Mouse (Mus musculus) Patski (cell line): ENCODE data around the gene Spon1. TPM values are rescaled to one million over a fixed set of nuclear protein-coding genes. Genes with fewer than 3 reads are reported as not detected.

Source experiments
- ATAC-seq: fragments of 100-300 bp; one replicate; pipeline ENCODE4 v1.8.0; 2021
- CTCF ChIA-PET: fragments of 350-600 bp; sonication (Branson Sonifier 250); formaldehyde crosslinking; loops from one replicate; lab custom pipeline; 2022; ENCODE audit warnings: inconsistent platforms; lab: Charles Lee
- POLR2A ChIA-PET: fragments of 350-600 bp; sonication (Branson Sonifier 250); formaldehyde crosslinking; loops from one replicate; lab custom pipeline; 2022; ENCODE audit warnings: antibody characterized with exemption, inconsistent platforms; lab: Charles Lee
- DNase-seq: peaks from one replicate; pipeline ENCODE4 v3.0.0-alpha.2; 2011; ENCODE audit warnings: low read depth, low spot score
- H3K27me3 ChIP-seq: fragments of 371-371 bp; one replicate; pipeline ENCODE4 v1.5.1; 2021
- CTCF ChIP-seq: fragments of 100-300 bp; IDR thresholded peaks from one replicate; pipeline ENCODE4 v1.5.1; 2021
- in situ Hi-C: fragments of 300-500 bp; cut with MboI; formaldehyde crosslinking; loops from 3 replicates; pipeline ENCODE4 v1.11.1; 2018; ENCODE audit warnings: low pct_unique_long_range_greater_than_20kb, mixed read lengths
- polyA plus RNA-seq: library from polyadenylated mRNA; unstranded; gene quantifications from one replicate; pipeline ENCODE4 v1.2.3, GENCODE M21; 2021

Gene Spon1
- polyA plus RNA-seq, 1 experiment from 2014 or later: 0.33 TPM

GRCm38 (mm10) chr7:113986406-113987134, 220.8 kb downstream of the Spon1 start:
- no peak for TF ChIP-seq CTCF
- ChIA-PET CTCF (interaction anchor here (0.9 to 1.7 kb wide), 2 partner anchors 10 to 17 kb away, joined by 3 to 5 read pairs; no protein-coding TSS in a partner anchor), POLR2A (no interaction called here)
- H3K27me3 ChIP-seq: no peaks in the 10 kb centered on the region
- DNase-seq: no peak
- in situ Hi-C loops: no loop called here
- ATAC-seq: no peak

GRCm38 (mm10) chr7:113988156-113988555, 222.4 kb downstream of the Spon1 start:
- CTCF ChIA-PET: no interaction called here
- POLR2A ChIA-PET: no interaction called here

GRCm38 (mm10) chr7:113997675-113998354, 232.0 kb downstream of the Spon1 start:
- no peak for ATAC-seq
- ChIA-PET CTCF (interaction anchor here (1.0 to 2.0 kb wide), 2 partner anchors 12 to 403 kb away, joined by 3 to 5 read pairs; no protein-coding TSS in a partner anchor), POLR2A (no interaction called here)
- no peak for DNase-seq
- in situ Hi-C loops: no loop called here
- TF ChIP-seq CTCF: no peak
- H3K27me3 ChIP-seq: peaks cover 15% of the 10 kb centered on the region

More at GRCm38 (mm10) chr7:113988156-113988555, 222.4 kb downstream of the Spon1 start:
- ATAC-seq: no peak
- DNase-seq: no peak
- no peaks in the 10 kb centered on the region for H3K27me3 ChIP-seq
- no peak for TF ChIP-seq CTCF
- in situ Hi-C loops: no loop called here

GRCm38 (mm10) chr7:114004171-114004570, 238.4 kb downstream of the Spon1 start:
- in situ Hi-C loops: no loop called here
- DNase-seq (no peak), ATAC-seq (no peak)
- TF ChIP-seq CTCF: no peak
- CTCF ChIA-PET: interaction anchor here (1.7 kb wide), 1 partner anchor 13 kb away, joined by 6 read pairs; no protein-coding TSS in a partner anchor
- no peaks in the 10 kb centered on the region for H3K27me3 ChIP-seq
- POLR2A ChIA-PET: no interaction called here

- no peaks in the 10 kb centered on the region for H3K27me3 ChIP-seq
- ATAC-seq: no peak
- CTCF ChIA-PET: interaction anchor here (1.0 to 1.7 kb wide), 2 partner anchors 11 to 14 kb away, joined by 3 to 6 read pairs; no protein-coding TSS in a partner anchor
- in situ Hi-C loops: no loop called here
- POLR2A ChIA-PET: interaction anchor here (0.5 kb wide), 1 partner anchor 148 kb away, joined by 3 read pairs; no protein-coding TSS in a partner anchor
- TF ChIP-seq CTCF: no peak
- DNase-seq: no peak
These were observed 239.7 kb downstream of the Spon1 start for GRCm38 (mm10) chr7:114005499-114005898.

- POLR2A ChIA-PET: no interaction called here
- DNase-seq: no peak
- no peak for ATAC-seq
- CTCF ChIA-PET: interaction anchor here (0.9 kb wide), 1 partner anchor 10 kb away, joined by 3 read pairs; no protein-coding TSS in a partner anchor
- TF ChIP-seq CTCF: no peak
- H3K27me3 ChIP-seq: no peaks in the 10 kb centered on the region
- in situ Hi-C loops: no loop called here
These were observed 240.7 kb downstream of the Spon1 start for GRCm38 (mm10) chr7:114006456-114006855.

- POLR2A ChIA-PET: no interaction called here
- peak; percentile 50 for TF ChIP-seq CTCF
- ATAC-seq (no peak), DNase-seq (no peak)
- CTCF ChIA-PET: interaction anchor here (0.6 to 1.5 kb wide), 4 partner anchors 9 to 249 kb away, joined by 3 to 7 read pairs (median 4); no protein-coding TSS in a partner anchor
- no peaks in the 10 kb centered on the region for H3K27me3 ChIP-seq
- in situ Hi-C loops: no loop called here
These were observed 241.8 kb downstream of the Spon1 start for GRCm38 (mm10) chr7:114007565-114007964.

GRCm38 (mm10) chr7:114011726-114012443, 246.1 kb downstream of the Spon1 start:
- ChIA-PET POLR2A (no interaction called here), CTCF (no interaction called here)
- ATAC-seq (no peak), DNase-seq (no peak)
- TF ChIP-seq CTCF: no peak
- in situ Hi-C loops: no loop called here
- H3K27me3 ChIP-seq: no peaks in the 10 kb centered on the region

- no peak for TF ChIP-seq CTCF
- POLR2A ChIA-PET: no interaction called here
- peak; percentile 58 for DNase-seq
- ATAC-seq: peak; percentile 48
- no peaks in the 10 kb centered on the region for H3K27me3 ChIP-seq
- CTCF ChIA-PET: interaction anchor here (1.0 to 1.5 kb wide), 2 partner anchors 10 to 11 kb away, joined by 3 read pairs; no protein-coding TSS in a partner anchor
- in situ Hi-C loops: loop anchor here (5.0 kb wide), 2 partner anchors 254 to 419 kb away; no protein-coding TSS in a partner anchor
These were observed 250.5 kb downstream of the Spon1 start for GRCm38 (mm10) chr7:114016001-114016949.
